Mouse (Mus musculus): Measurements from ENCODE around the gene Dennd5a. TPM values are rescaled to one million over a fixed set of nuclear protein-coding genes. Genes with fewer than 3 reads are reported as not detected.

The Dennd5a gene
- total RNA-seq, 2 experiments from 2014 or later: 144 to 148 TPM

GRCm38 (mm10) chr7:109967805-109968579 is 7.7 kb upstream of the Dennd5a start:
- no peak for DNase-seq (ENCODE audit: low spot score)
- intact Hi-C loops (cut with DNase I): no loop called here

- intact Hi-C loops (cut with DNase I): no loop called here
- no peak for DNase-seq (ENCODE audit: low spot score)
These were observed 5.4 kb upstream of the Dennd5a start for GRCm38 (mm10) chr7:109965658-109966057.

GRCm38 (mm10) chr7:109963707-109964106 is 3.4 kb upstream of the Dennd5a start:
- intact Hi-C loops (cut with DNase I): no loop called here

DNA sequence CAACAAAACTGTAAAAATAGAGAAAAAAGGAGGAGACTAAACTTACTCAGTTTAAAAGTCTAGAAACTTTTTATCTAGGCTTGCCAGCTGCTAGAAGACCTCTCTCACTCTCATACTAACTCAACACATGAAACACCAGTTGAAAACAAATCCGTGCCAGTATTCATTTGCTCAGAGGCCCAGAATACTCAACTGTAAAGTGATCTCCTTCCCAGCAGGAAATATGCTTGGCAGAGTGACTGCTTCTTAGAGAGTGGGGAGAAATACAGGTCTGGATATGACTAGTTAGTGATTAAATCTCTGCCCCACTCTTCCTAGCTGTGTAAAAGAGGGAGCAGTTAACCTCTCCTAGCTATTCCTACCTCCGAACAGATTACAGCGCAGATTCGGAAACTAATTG is 2.3 kb upstream of the Dennd5a start:
- intact Hi-C loops (cut with DNase I): no loop called here
- DNase-seq (ENCODE audit: low spot score): no peak

More at GRCm38 (mm10) chr7:109963707-109964106, 3.4 kb upstream of the Dennd5a start:
- no peak for DNase-seq (ENCODE audit: low spot score)

GRCm38 (mm10) chr7:109961570-109961969 is 1.3 kb upstream of the Dennd5a start:
- DNase-seq (ENCODE audit: low spot score): no peak
- intact Hi-C loops (cut with DNase I): no loop called here

DNA sequence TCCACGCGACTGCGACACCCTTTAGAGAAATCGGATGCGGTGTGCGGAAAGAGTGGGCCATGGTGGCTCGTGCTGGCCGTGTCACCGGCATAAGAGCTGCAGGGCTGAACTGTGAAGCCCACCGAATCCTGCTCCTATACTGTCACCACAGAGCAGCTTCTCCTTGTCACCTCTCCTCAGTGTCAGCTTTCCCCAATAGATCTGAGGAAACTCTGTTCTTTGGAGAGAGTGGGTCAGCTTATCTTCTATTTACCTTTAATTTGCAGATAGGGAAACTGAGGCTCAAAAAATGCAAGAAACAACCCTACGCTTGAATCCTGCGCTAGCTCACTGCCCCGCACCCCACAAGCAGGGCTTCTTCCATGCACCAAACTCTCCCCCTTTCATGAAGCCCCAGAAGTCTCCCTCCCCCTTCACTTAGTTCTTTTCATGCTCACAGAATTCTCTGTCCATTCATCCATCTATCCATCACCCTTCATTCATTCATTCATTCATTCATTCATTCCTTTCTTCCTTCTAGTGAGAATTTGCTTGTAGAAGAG is 414 bp upstream of the Dennd5a start:
- intact Hi-C loops (cut with DNase I): no loop called here
- no peak for DNase-seq (ENCODE audit: low spot score)

DNA sequence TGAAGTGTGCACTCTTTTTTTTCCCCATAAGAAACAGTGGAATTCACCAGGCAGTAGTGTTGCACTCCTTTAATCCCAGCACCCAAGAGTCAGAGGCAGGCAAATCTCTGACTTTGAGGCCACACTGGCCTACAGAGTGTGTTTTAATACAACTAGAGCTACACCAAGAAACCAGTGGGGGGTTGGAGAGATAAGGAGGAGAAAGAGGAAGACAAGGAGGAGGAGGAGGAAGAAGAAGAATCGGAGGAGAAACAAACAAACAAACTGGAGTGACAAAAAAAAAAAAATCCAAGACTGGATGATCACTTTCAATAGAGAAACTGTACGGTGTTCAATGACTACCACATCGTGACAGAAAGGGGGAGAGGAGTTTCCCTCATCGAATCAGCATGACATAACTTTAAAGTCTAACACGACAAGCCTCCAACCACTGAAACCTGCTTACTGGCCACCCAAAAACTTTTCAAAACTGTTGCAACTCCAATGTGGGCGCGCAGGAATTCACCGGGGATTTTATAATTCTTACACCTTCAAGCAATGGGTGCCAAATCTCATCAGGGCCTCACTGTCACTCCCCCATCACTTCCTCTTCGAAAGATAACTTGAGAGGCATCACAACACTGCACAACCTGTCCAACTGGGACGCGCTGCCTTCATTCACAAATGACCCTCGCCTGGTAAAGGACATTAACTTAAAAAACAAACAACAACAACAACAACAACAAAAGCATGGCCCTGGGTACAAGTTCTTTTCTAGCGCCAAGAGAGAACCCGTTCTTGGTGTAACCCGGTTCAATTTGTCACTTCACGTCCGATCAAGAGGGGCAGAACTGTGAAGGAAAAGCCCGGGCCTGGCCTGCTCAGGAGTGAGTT is 1.2 kb downstream of the Dennd5a start:
- DNase-seq (ENCODE audit: low spot score): no peak
- intact Hi-C loops (cut with DNase I): no loop called here

- intact Hi-C loops (cut with DNase I): no loop called here
- DNase-seq (ENCODE audit: low spot score): no peak
These were observed 2.1 kb downstream of the Dennd5a start for GRCm38 (mm10) chr7:109957996-109958789.

DNA sequence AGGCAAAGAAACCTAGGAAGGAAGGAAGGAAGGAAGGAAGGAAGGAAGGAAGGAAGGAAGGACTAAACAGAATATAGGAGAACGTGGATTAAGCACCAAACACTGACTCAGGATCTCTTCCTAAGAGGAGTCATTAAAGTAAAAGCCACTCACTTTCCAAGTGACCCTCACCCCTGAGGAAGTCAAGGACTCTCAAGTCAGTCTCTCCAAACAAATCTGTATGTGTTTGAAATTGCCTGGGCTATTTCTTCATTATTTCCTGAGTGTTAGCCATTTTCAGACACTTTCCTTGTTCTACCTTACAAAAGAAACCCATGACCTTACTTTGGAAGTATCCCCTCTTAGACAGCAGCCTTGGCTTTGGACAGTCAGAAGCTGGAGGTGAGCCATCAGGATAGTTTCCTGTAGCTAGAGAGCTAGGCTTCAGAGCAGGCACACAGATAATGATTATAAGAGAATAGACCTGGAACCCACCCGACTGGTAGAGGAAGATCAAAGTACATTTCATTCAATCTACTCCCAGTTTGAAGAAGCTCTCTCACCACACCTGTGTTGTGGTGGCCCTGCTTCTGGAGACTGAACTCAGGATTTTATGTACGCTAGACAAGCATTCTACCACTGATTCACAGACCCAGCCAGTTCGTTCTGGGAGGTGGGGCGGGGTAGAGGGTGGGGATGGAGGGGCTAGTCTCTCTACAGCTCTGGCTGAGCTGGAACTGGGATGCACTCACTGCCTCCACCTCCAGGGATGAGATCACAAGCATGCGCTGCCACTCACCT is 5.5 kb downstream of the Dennd5a start:
- DNase-seq (ENCODE audit: low spot score): no peak
- intact Hi-C loops (cut with DNase I): no loop called here

DNA sequence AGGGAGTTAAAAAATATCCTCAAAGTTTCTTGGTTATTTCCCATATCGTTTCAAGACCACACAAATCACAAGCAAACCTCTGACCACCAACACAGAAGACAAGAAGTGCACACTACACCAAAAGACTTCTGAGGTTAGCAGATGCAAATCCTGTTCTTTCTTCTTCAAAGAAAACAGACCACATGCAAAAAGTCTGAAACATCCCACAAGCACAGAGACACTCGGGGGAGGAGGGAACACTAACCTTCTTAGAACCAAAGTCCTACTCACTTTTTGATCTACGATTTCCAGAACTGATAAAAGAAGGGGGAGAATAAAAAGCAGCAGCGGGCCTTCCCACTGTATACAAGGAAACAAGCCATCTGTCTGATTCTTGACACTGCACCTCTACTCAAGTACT is 9.0 kb downstream of the Dennd5a start:
- intact Hi-C loops (cut with DNase I): no loop called here
- DNase-seq (ENCODE audit: low spot score): no peak

- intact Hi-C loops (cut with DNase I): no loop called here
- DNase-seq (ENCODE audit: low spot score): no peak
These were observed 15.7 kb downstream of the Dennd5a start for GRCm38 (mm10) chr7:109944421-109945034.

DNA sequence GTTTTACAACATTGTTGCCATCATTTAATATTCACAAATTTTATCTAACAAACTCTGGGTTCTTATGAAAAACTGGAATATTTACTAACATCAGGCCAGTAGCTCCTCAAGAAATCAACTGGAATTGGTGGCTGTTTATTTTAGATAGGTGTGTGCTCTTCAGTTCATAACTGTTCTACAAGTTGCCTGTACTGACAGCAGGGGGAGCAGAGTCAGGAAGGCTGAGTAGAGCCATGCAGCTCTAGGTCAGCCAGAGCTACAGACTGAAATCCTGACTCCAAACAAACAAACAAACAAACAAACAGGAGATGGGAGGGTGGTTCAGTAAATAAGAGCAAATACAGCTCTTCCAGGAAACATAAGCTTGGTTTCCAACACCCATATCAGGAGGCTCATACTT is 30.6 kb downstream of the Dennd5a start:
- DNase-seq (ENCODE audit: low spot score): no peak
- intact Hi-C loops (cut with DNase I): no loop called here

DNA sequence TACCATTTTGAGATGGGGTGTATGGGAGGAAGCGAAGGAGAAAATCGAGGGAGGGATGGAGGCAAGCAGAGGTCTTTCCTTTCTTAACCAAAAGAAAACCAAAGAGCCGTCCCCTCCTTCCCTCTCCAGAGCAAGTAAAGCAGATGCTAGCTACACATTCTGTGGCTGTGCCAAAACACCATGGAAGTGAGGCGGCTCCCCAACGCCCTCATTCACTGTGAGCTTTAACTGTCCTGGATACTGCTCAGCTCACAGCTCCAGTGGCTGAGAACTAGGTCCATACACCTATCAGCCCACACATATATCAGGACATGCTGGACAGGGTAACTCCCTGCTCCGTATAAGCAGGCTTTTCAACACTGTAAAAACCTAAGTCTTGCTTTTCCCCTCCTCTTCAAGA is 31.9 kb downstream of the Dennd5a start:
- intact Hi-C loops (cut with DNase I): no loop called here
- DNase-seq (ENCODE audit: low spot score): no peak

GRCm38 (mm10) chr7:109924965-109925364 is 35.3 kb downstream of the Dennd5a start:
- no peak for DNase-seq (ENCODE audit: low spot score)
- intact Hi-C loops (cut with DNase I): no loop called here

DNA sequence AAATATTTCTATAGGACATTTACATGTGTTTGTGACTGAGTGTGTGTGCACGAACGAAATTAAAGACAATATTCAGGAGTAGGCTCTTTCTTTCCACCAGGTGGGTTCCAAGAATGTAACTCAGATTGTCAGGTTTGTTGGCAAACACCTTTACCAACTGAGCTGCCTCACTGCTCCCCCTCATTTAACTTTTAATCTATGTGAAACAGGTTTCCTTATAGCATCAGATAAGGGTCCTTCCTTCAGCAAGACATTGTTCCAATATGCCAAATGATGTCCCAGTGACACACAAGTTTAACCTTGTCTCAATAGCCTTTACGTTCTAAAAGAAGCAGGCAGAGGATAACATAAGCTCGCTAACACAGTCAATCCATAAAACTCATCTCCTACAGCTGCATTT is 37.4 kb downstream of the Dennd5a start:
- intact Hi-C loops (cut with DNase I): no loop called here
- DNase-seq (ENCODE audit: low spot score): no peak

DNA sequence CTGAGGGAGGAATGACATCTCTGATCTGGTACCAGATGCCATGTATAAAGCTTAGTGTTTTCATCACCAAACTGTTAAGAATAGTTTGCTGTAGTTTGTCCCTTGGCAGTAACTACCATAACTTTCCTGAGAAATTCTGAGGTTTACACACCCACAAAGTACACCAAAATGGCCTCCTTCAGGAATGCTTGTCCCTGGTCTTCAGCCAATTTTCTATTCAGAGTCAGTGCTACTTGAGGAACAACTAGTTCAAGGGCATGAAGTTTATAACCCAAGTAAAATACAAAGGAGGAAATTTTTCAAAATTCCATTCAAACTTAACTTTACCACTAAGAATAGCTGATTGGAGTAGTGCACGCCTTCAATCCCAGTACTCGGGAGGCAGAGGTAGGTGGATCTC is 54.1 kb downstream of the Dennd5a start:
- intact Hi-C loops (cut with DNase I): no loop called here
- no peak for DNase-seq (ENCODE audit: low spot score)

DNA sequence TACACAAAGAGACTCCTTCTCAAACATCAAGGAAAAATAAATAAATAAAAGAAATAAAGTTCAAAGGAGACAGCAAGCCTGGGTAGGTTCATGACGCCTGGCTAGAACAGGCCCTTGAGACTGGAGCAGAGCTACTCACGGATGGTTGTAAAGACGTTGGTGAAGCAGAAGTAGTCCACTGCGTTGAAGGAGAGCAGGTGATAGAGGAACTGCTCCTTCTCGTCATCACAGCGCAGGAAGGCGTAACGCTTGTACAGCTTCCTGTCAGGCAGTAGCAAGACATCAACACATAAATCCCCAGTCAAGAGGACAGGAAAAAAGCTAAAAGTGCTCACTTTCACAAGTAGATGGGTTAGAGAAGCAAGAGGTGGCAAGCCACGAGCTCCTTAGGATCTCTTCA is 59.3 kb downstream of the Dennd5a start:
- no peak for DNase-seq (ENCODE audit: low spot score)
- intact Hi-C loops (cut with DNase I): no loop called here

GRCm38 (mm10) chr7:109898911-109899310 is 61.4 kb downstream of the Dennd5a start:
- no peak for DNase-seq (ENCODE audit: low spot score)
- intact Hi-C loops (cut with DNase I): no loop called here

DNA sequence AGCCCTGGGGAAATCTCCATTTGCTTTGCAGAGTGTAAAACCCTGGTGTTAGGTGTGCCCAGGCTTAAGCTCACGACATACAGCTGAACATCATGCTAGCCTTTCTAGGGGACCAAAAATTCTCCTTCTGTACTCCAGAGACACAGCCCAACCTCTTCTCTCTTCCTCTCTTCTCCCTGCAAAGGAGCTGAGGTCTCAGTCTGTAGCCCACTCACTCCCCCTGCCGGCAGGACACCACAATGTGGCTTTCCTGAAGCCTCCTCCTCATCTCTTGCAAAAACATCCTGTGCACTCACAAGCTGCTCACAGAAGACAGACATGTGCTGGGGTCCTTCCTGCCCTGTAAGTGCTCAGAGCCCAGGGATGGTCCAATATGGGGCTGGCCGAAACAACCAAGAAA is 67.7 kb downstream of the Dennd5a start:
- intact Hi-C loops (cut with DNase I): loop anchor here (2.0 to 5.0 kb wide), 2 partner anchors 100 to 185 kb away; no protein-coding TSS in a partner anchor
- no peak for DNase-seq (ENCODE audit: low spot score)
